Mouse (Mus musculus): ENCODE data around the gene Mab21l3.

Gene Mab21l3

GRCm38 (mm10) chr3:101848816-101849215 lies at the start of gene Mab21l3:
Gene Mab21l3 (minus strand): TSS chr3:101848959.
- DNase-seq (ENCODE audit: low spot score), result no peak

GRCm38 (mm10) chr3:101897377-101897974 lies 48.7 kb upstream of the Mab21l3 start:
- DNase-seq (ENCODE audit: low spot score), result no peak

- peak; percentile 75 for DNase-seq (ENCODE audit: low spot score)
Measured at GRCm38 (mm10) chr3:101896893-101897292, 48.1 kb upstream of the Mab21l3 start.

GRCm38 (mm10) chr3:101895376-101895910 lies 46.7 kb upstream of the Mab21l3 start:
- no peak for DNase-seq (ENCODE audit: low spot score)

GRCm38 (mm10) chr3:101885591-101885990 lies 36.8 kb upstream of the Mab21l3 start:
- DNase-seq (ENCODE audit: low spot score), result peak; percentile 74

GRCm38 (mm10) chr3:101885041-101885440 lies 36.3 kb upstream of the Mab21l3 start:
- no peak for DNase-seq (ENCODE audit: low spot score)

- no peak for DNase-seq (ENCODE audit: low spot score)
Measured at GRCm38 (mm10) chr3:101883902-101884301, 35.1 kb upstream of the Mab21l3 start.

- DNase-seq (ENCODE audit: low spot score), result no peak
Measured at GRCm38 (mm10) chr3:101881721-101882120, 33.0 kb upstream of the Mab21l3 start.

GRCm38 (mm10) chr3:101880818-101881217 lies 32.1 kb upstream of the Mab21l3 start:
- DNase-seq (ENCODE audit: low spot score), result peak; percentile 46

GRCm38 (mm10) chr3:101878136-101878535 lies 29.4 kb upstream of the Mab21l3 start:
- no peak for DNase-seq (ENCODE audit: low spot score)

- DNase-seq (ENCODE audit: low spot score), result peak; percentile 28
Measured at GRCm38 (mm10) chr3:101876459-101877285, 27.9 kb upstream of the Mab21l3 start.

- DNase-seq (ENCODE audit: low spot score), result no peak
Measured at GRCm38 (mm10) chr3:101875258-101875920, 26.6 kb upstream of the Mab21l3 start.

GRCm38 (mm10) chr3:101873061-101873675 lies 24.4 kb upstream of the Mab21l3 start:
- DNase-seq (ENCODE audit: low spot score), result no peak

- no peak for DNase-seq (ENCODE audit: low spot score)
Measured at GRCm38 (mm10) chr3:101871951-101872350, 23.2 kb upstream of the Mab21l3 start.

- no peak for DNase-seq (ENCODE audit: low spot score)
Measured at GRCm38 (mm10) chr3:101867001-101867421, 18.3 kb upstream of the Mab21l3 start.

- DNase-seq (ENCODE audit: low spot score), result no peak
Measured at GRCm38 (mm10) chr3:101861856-101862255, 13.1 kb upstream of the Mab21l3 start.

- DNase-seq (ENCODE audit: low spot score), result no peak
Measured at GRCm38 (mm10) chr3:101860151-101860550, 11.4 kb upstream of the Mab21l3 start.

GRCm38 (mm10) chr3:101859740-101860139 lies 11.0 kb upstream of the Mab21l3 start:
- DNase-seq (ENCODE audit: low spot score), result no peak

GRCm38 (mm10) chr3:101854075-101854474 lies 5.3 kb upstream of the Mab21l3 start:
- no peak for DNase-seq (ENCODE audit: low spot score)

GRCm38 (mm10) chr3:101851363-101851762 lies 2.6 kb upstream of the Mab21l3 start:
- no peak for DNase-seq (ENCODE audit: low spot score)

- DNase-seq (ENCODE audit: low spot score), result no peak
Measured at GRCm38 (mm10) chr3:101846096-101846495, 2.7 kb downstream of the Mab21l3 start.

Measured in lung, postnatal 25 days (tissue).